Mouse (Mus musculus): Measurements from ENCODE around the gene Dnajc13. TPM values are rescaled to one million over a fixed set of nuclear protein-coding genes. Genes with fewer than 3 reads are reported as not detected.

The Dnajc13 gene
- polyA plus RNA-seq, 2 experiments: 7.0 to 15.6 TPM

DNA sequence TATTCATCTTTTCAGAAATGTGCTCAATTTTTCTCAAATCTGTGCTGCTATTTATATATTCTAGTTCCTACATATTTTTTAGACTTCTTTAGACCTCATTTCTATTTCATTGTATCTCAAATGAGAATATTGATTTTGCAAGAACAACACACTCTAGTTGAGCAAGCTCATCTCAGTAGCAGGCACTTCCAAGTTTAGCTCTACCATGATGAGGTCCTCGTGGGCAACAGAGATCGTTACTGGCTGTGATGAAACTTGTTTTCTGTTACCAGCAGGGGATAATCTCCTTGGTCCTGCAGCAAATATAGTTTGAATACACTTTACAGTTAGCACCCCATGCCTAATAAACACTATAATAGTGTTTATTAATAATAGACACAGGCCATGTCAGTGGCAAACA lies 6.6 kb downstream of the Dnajc13 start:
- no peaks in the 10 kb centered on the region for H3K27me3 ChIP-seq (ENCODE audit: control insufficient read depth, insufficient read depth, low read length)
- no peak for TF ChIP-seq CTCF (IDR thresholded peaks at IDR 0.05; ENCODE audit: low read depth)
- TF ChIP-seq EP300 (IDR thresholded peaks at IDR 0.05; ENCODE audit: low read depth): no peak
- H3K9ac ChIP-seq (replicated peaks): no peak overlapping the region
- no peaks in the 10 kb centered on the region for H3K36me3 ChIP-seq (replicated peaks; ENCODE audit: control insufficient read depth, insufficient read depth, low read depth)
- H3K4me2 ChIP-seq (ENCODE audit: low read depth): no peak overlapping the region
- no peak for DNase-seq (ENCODE audit: low read depth in 3 of 3, low spot score in 3 of 3)
- no peak overlapping the region for H3K27ac ChIP-seq
- WGBS (ENCODE audit: insufficient replicate concordance): 66% methylated on average over 2 of the region's 2 CpGs
- no peaks in the 10 kb centered on the region for H3K9me3 ChIP-seq (ENCODE audit: control insufficient read depth, low read length)
- H3K4me1 ChIP-seq (replicated peaks; ENCODE audit: control insufficient read depth in 2 of 2, insufficient read depth in 2 of 2, low read length in 1 of 2): peaks cover 1 to 8% of the 10 kb centered on the region in 2 experiments; a peak in 2 of 4 replicates
- H3K4me3 ChIP-seq (ENCODE audit: insufficient read depth in 1 of 2, low read depth in 2 of 2, low read length in 2 of 2): no peak overlapping the region
- ATAC-seq (ENCODE audit: insufficient read depth): no peak

GRCm38 (mm10) chr9:104254408-104255180 lies 8.1 kb downstream of the Dnajc13 start:
- Histone ChIP-seq H3K4me2 (ENCODE audit: low read depth) (no peak overlapping the region), H3K36me3 (replicated peaks; ENCODE audit: control insufficient read depth, insufficient read depth, low read depth) (no peaks in the 10 kb centered on the region), H3K9ac (replicated peaks) (no peak overlapping the region), H3K4me1 (replicated peaks; ENCODE audit: control insufficient read depth in 2 of 2, insufficient read depth in 2 of 2, low read length in 1 of 2) (peaks cover 0 to 2% of the 10 kb centered on the region in 2 experiments; a peak in 1 of 4 replicates), H3K9me3 (ENCODE audit: control insufficient read depth, low read length) (no peaks in the 10 kb centered on the region), H3K27ac (no peak overlapping the region), H3K4me3 (ENCODE audit: insufficient read depth in 1 of 2, low read depth in 2 of 2, low read length in 2 of 2) (no peak overlapping the region), H3K27me3 (ENCODE audit: control insufficient read depth, insufficient read depth, low read length) (no peaks in the 10 kb centered on the region)
- DNase-seq (ENCODE audit: low read depth in 3 of 3, low spot score in 3 of 3): no peak
- 49% methylated on average over 9 of the region's 9 CpGs for WGBS (ENCODE audit: insufficient replicate concordance)
- 0 out of 2 replicates have a peak, but pooled peaks have one; percentile 33 for ATAC-seq (ENCODE audit: insufficient read depth)
- no peak for TF ChIP-seq CTCF (IDR thresholded peaks at IDR 0.05; ENCODE audit: low read depth)
- TF ChIP-seq EP300 (IDR thresholded peaks at IDR 0.05; ENCODE audit: low read depth): no peak

DNA sequence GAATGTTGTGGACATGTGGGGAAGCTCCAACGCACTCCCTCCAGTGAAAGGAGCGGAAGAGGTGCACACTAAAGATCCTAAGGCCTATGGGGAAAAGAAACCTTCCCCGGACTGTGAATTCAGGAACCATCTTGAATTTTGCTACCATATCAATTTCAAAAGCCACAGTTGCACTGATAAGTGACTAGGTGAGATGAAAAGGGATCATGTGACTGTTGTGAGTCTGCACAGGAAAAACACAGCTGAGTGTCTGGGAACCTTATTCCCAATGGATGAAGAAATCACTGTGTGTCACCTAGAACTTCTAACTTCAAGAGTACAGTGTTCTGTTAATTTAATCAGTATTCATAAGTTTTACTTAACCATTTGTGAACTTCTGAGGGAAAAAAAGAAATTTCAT lies 10.1 kb downstream of the Dnajc13 start:
- WGBS (ENCODE audit: insufficient replicate concordance): 81% methylated on average over 3 of the region's 3 CpGs
- ATAC-seq (ENCODE audit: insufficient read depth) (no peak), DNase-seq (ENCODE audit: low read depth in 3 of 3, low spot score in 3 of 3) (no peak)
- H3K36me3 ChIP-seq (replicated peaks; ENCODE audit: control insufficient read depth, insufficient read depth, low read depth): no peaks in the 10 kb centered on the region
- TF ChIP-seq CTCF (IDR thresholded peaks at IDR 0.05; ENCODE audit: low read depth) (no peak), EP300 (IDR thresholded peaks at IDR 0.05; ENCODE audit: low read depth) (no peak)
- no peaks in the 10 kb centered on the region for H3K27me3 ChIP-seq (ENCODE audit: control insufficient read depth, insufficient read depth, low read length)
- H3K4me3 ChIP-seq (ENCODE audit: insufficient read depth in 1 of 2, low read depth in 2 of 2, low read length in 2 of 2): no peak overlapping the region
- no peak overlapping the region for H3K27ac ChIP-seq
- no peaks in the 10 kb centered on the region for H3K9me3 ChIP-seq (ENCODE audit: control insufficient read depth, low read length)
- H3K4me1 ChIP-seq (replicated peaks; ENCODE audit: control insufficient read depth in 2 of 2, insufficient read depth in 2 of 2, low read length in 1 of 2): peaks cover 0 to 2% of the 10 kb centered on the region in 2 experiments; a peak in 1 of 4 replicates
- no peak overlapping the region for H3K9ac ChIP-seq (replicated peaks)
- H3K4me2 ChIP-seq (ENCODE audit: low read depth): no peak overlapping the region

- TF ChIP-seq EP300 (IDR thresholded peaks at IDR 0.05; ENCODE audit: low read depth) (no peak), CTCF (IDR thresholded peaks at IDR 0.05; ENCODE audit: low read depth) (no peak)
- 70% methylated on average over 4 of the region's 4 CpGs for WGBS (ENCODE audit: insufficient replicate concordance)
- H3K27ac ChIP-seq: no peak overlapping the region
- H3K27me3 ChIP-seq (ENCODE audit: control insufficient read depth, insufficient read depth, low read length): no peaks in the 10 kb centered on the region
- no peaks in the 10 kb centered on the region for H3K36me3 ChIP-seq (replicated peaks; ENCODE audit: control insufficient read depth, insufficient read depth, low read depth)
- H3K4me2 ChIP-seq (ENCODE audit: low read depth): no peak overlapping the region
- H3K4me1 ChIP-seq (replicated peaks; ENCODE audit: control insufficient read depth in 2 of 2, insufficient read depth in 2 of 2, low read length in 1 of 2): peaks cover 0 to 2% of the 10 kb centered on the region in 2 experiments; a peak in 1 of 4 replicates
- no peak overlapping the region for H3K4me3 ChIP-seq (ENCODE audit: insufficient read depth in 1 of 2, low read depth in 2 of 2, low read length in 2 of 2)
- ATAC-seq (ENCODE audit: insufficient read depth): no peak
- no peak overlapping the region for H3K9ac ChIP-seq (replicated peaks)
- H3K9me3 ChIP-seq (ENCODE audit: control insufficient read depth, low read length): no peaks in the 10 kb centered on the region
- no peak for DNase-seq (ENCODE audit: low read depth in 3 of 3, low spot score in 3 of 3)
Observed at GRCm38 (mm10) chr9:104251687-104252086, 11.0 kb downstream of the Dnajc13 start.

DNA sequence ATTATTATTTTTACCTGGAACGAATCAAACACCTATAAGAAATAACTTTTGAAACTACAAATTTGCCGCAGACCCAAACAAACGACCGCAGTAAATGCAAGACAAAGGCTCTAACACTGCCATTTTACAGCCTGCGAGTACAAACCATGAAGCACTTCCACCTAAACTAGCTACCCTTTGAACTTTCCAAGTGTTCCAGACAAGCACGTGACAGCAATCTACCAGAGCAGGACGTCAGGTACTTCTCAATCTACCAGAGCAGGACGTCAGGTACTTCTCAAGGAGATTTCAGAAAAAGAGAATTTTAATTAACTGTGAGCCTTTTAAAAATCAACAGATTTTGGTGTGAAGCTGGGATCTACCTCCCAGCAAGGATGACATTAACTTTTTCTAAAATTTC lies 11.6 kb downstream of the Dnajc13 start:
- ATAC-seq (ENCODE audit: insufficient read depth): no peak
- H3K9ac ChIP-seq (replicated peaks): no peak overlapping the region

More for the DNA sequence above, 11.6 kb downstream of the Dnajc13 start:
- Histone ChIP-seq H3K4me1 (replicated peaks; ENCODE audit: control insufficient read depth in 2 of 2, insufficient read depth in 2 of 2, low read length in 1 of 2) (peaks cover 0 to 2% of the 10 kb centered on the region in 2 experiments; a peak in 1 of 4 replicates), H3K36me3 (replicated peaks; ENCODE audit: control insufficient read depth, insufficient read depth, low read depth) (no peaks in the 10 kb centered on the region), H3K4me3 (ENCODE audit: insufficient read depth in 1 of 2, low read depth in 2 of 2, low read length in 2 of 2) (no peak overlapping the region), H3K9me3 (ENCODE audit: control insufficient read depth, low read length) (no peaks in the 10 kb centered on the region), H3K27me3 (ENCODE audit: control insufficient read depth, insufficient read depth, low read length) (no peaks in the 10 kb centered on the region), H3K27ac (no peak overlapping the region), H3K4me2 (ENCODE audit: low read depth) (no peak overlapping the region)
- DNase-seq (ENCODE audit: low read depth in 3 of 3, low spot score in 3 of 3): no peak
- TF ChIP-seq CTCF (IDR thresholded peaks at IDR 0.05; ENCODE audit: low read depth) (no peak), EP300 (IDR thresholded peaks at IDR 0.05; ENCODE audit: low read depth) (no peak)
- WGBS (ENCODE audit: insufficient replicate concordance): 66% methylated on average over 8 of the region's 8 CpGs

All from liver, embryonic 14.5 days (tissue).